Mouse (Mus musculus) MEL (cell line): ENCODE results near the gene Grk5. TPM values are rescaled to one million over a fixed set of nuclear protein-coding genes. Genes with fewer than 3 reads are reported as not detected.
A peak's percentile ranks its signal among the peaks of the same experiment; 100 is the strongest.

ENCODE experiments used
- DNase-seq: peaks from one replicate; pipeline ENCODE4 v3.0.0; 2011; ENCODE audit warnings: low read depth, low spot score
- H3K27ac ChIP-seq: 2 replicates; pipeline ENCODE4 v1.5.1; 2012; ENCODE audit warnings: low read depth, mild to moderate bottlenecking, control low read depth, low read length, moderate library complexity; ENCODE audit not compliant: control insufficient read depth
- H3K27me3 ChIP-seq, 2 experiments: fragments of 150-350 bp in 1 of 2; sonication (generic) in 1 of 2; 2 replicates each; pipeline ENCODE4 v1.6.1; 2012; ENCODE audit warnings: low read length in 2 of 2, mild to moderate bottlenecking in 2 of 2, improper control_type of control experiment in 1 of 2, moderate library complexity in 1 of 2; ENCODE audit not compliant: insufficient read depth in 2 of 2, control insufficient read depth in 1 of 2
- H3K36me3 ChIP-seq, 2 experiments: 2 replicates each; pipeline ENCODE4 v1.6.1; 2012 to 2014; ENCODE audit warnings: low read length in 2 of 2, improper control_type of control experiment in 1 of 2, inconsistent platforms in 1 of 2, mild to moderate bottlenecking in 1 of 2; ENCODE audit not compliant: insufficient read depth in 2 of 2, control insufficient read depth in 1 of 2
- H3K4me1 ChIP-seq, 2 experiments: fragments of 150-350 bp in 1 of 2; sonication (generic) in 1 of 2; 2 replicates each; pipeline ENCODE4 v1.6.1; 2012; ENCODE audit warnings: low read length in 2 of 2, improper control_type of control experiment in 1 of 2, mild to moderate bottlenecking in 1 of 2; ENCODE audit not compliant: insufficient read depth in 2 of 2, control insufficient read depth in 1 of 2
- H3K4me3 ChIP-seq, 2 experiments: fragments of 150-350 bp in 1 of 2; sonication (generic) in 1 of 2; 2 replicates each; pipeline ENCODE4 v1.5.1; 2012; ENCODE audit warnings: low read depth in 2 of 2, low read length in 2 of 2, mild to moderate bottlenecking in 2 of 2, moderate library complexity in 2 of 2, control low read depth in 1 of 2, improper control_type of control experiment in 1 of 2; ENCODE audit not compliant: control insufficient read depth in 1 of 2, insufficient read depth in 1 of 2
- H3K79me2 ChIP-seq: 2 replicates; pipeline ENCODE4 v1.6.1; 2012; ENCODE audit warnings: mild to moderate bottlenecking, low read length, moderate library complexity; ENCODE audit not compliant: control insufficient read depth, poor library complexity, insufficient read depth
- H3K9ac ChIP-seq: 2 replicates; pipeline ENCODE4 v1.6.1; 2012; ENCODE audit warnings: low read depth, mild to moderate bottlenecking, control low read depth, low read length, moderate library complexity; ENCODE audit not compliant: control insufficient read depth, poor library complexity, severe bottlenecking
- H3K9me3 ChIP-seq: fragments of 150-350 bp; sonication (generic); replicated peaks from 2 replicates; pipeline ENCODE4 v1.6.1; 2012; ENCODE audit warnings: mild to moderate bottlenecking, low read length, improper control_type of control experiment, moderate library complexity; ENCODE audit not compliant: insufficient read depth
- CHD2 ChIP-seq: IDR thresholded peaks from 2 replicates; pipeline ENCODE4 v1.6.1; 2011; ENCODE audit warnings: low read length, improper control_type of control experiment
- CTCF ChIP-seq, 3 experiments: IDR thresholded peaks in 2 of 3; conservative IDR thresholded peaks in 1 of 3; 2 replicates each; pipeline ENCODE4 v1.5.1; 2011 to 2012; ENCODE audit warnings: low read length in 3 of 3, low read depth in 2 of 3, mild to moderate bottlenecking in 2 of 3, improper control_type of control experiment in 1 of 3, inconsistent platforms in 1 of 3, mixed read lengths in 1 of 3, moderate library complexity in 1 of 3; ENCODE audit not compliant: control insufficient read depth in 1 of 3, insufficient read depth in 1 of 3, poor library complexity in 1 of 3, severe bottlenecking in 1 of 3
- EP300 ChIP-seq, 2 experiments: IDR thresholded peaks; 2 replicates each; pipeline ENCODE4 v1.6.1; 2011; ENCODE audit warnings: improper control_type of control experiment in 2 of 2, low read length in 2 of 2, low read depth in 1 of 2, mild to moderate bottlenecking in 1 of 2
- ETS1 ChIP-seq: IDR thresholded peaks from 2 replicates; pipeline ENCODE4 v1.6.1; 2012; ENCODE audit warnings: low read depth, mild to moderate bottlenecking, inconsistent platforms, low read length, improper control_type of control experiment, moderate library complexity
- GABPA ChIP-seq: IDR thresholded peaks from 2 replicates; pipeline ENCODE4 v1.6.1; 2012; ENCODE audit warnings: low read depth, mild to moderate bottlenecking, inconsistent platforms, low read length, improper control_type of control experiment, moderate library complexity
- GATA1 ChIP-seq: IDR thresholded peaks from 2 replicates; pipeline ENCODE4 v1.6.1; 2011; ENCODE audit warnings: low read depth, low read length, improper control_type of control experiment
- HCFC1 ChIP-seq: IDR thresholded peaks from 2 replicates; pipeline ENCODE4 v1.6.1; 2012; ENCODE audit warnings: low read depth, mild to moderate bottlenecking, inconsistent platforms, low read length, improper control_type of control experiment, moderate library complexity
- JUND ChIP-seq: IDR thresholded peaks from 2 replicates; pipeline ENCODE4 v1.6.1; 2011; ENCODE audit warnings: low read depth, mild to moderate bottlenecking, improper control_type of control experiment, low read length
- KAT2A ChIP-seq: conservative IDR thresholded peaks from 2 replicates; pipeline ENCODE4 v1.6.1; 2012; ENCODE audit warnings: low read depth, low read length, improper control_type of control experiment, inconsistent platforms
- MAFK ChIP-seq: IDR thresholded peaks from 2 replicates; pipeline ENCODE4 v1.6.1; 2011; ENCODE audit warnings: low read depth, mild to moderate bottlenecking, low read length, improper control_type of control experiment, borderline replicate concordance
- MAX ChIP-seq: IDR thresholded peaks from 2 replicates; pipeline ENCODE4 v1.6.1; 2011; ENCODE audit warnings: low read length, improper control_type of control experiment
- MEF2A ChIP-seq: IDR thresholded peaks from 2 replicates; pipeline ENCODE4 v1.6.1; 2014; ENCODE audit warnings: low read depth, mild to moderate bottlenecking, inconsistent platforms, low read length, improper control_type of control experiment; ENCODE audit not compliant: poor library complexity, insufficient replicate concordance, severe bottlenecking; ENCODE audit errors: extremely low read depth
- MXI1 ChIP-seq: IDR thresholded peaks from 2 replicates; pipeline ENCODE4 v1.6.1; 2011; ENCODE audit warnings: mild to moderate bottlenecking, low read depth, low read length, improper control_type of control experiment
- MYB ChIP-seq: IDR thresholded peaks from 2 replicates; pipeline ENCODE4 v1.6.1; 2011; ENCODE audit warnings: mild to moderate bottlenecking, low read depth, low read length, improper control_type of control experiment
- MYC ChIP-seq: IDR thresholded peaks from 2 replicates; pipeline ENCODE4 v1.6.1; 2011; ENCODE audit warnings: low read depth, mild to moderate bottlenecking, low read length, improper control_type of control experiment, moderate library complexity
- NRF1 ChIP-seq: IDR thresholded peaks from 2 replicates; pipeline ENCODE4 v1.6.1; 2014; ENCODE audit warnings: low read depth, mild to moderate bottlenecking, inconsistent platforms, low read length, improper control_type of control experiment, moderate library complexity; ENCODE audit not compliant: poor library complexity, insufficient read depth, severe bottlenecking
- POLR2AphosphoS2 ChIP-seq: IDR thresholded peaks from 2 replicates; pipeline ENCODE4 v1.6.1; 2011; ENCODE audit warnings: low read length, improper control_type of control experiment
- POLR2AphosphoS5 ChIP-seq: IDR thresholded peaks from 2 replicates; pipeline ENCODE4 v1.6.1; 2012; ENCODE audit warnings: low read depth, borderline replicate concordance, mild to moderate bottlenecking, inconsistent platforms, low read length, moderate library complexity, mixed read lengths
- RAD21 ChIP-seq: IDR thresholded peaks from 2 replicates; pipeline ENCODE4 v1.6.1; 2011; ENCODE audit warnings: mild to moderate bottlenecking, low read depth, low read length, improper control_type of control experiment
- RCOR1 ChIP-seq: IDR thresholded peaks from 2 replicates; pipeline ENCODE4 v1.6.1; 2012; ENCODE audit warnings: low read depth, mild to moderate bottlenecking, inconsistent platforms, low read length, improper control_type of control experiment
- SIN3A ChIP-seq: IDR thresholded peaks from 2 replicates; pipeline ENCODE4 v1.6.1; 2012; ENCODE audit warnings: low read length, improper control_type of control experiment, inconsistent platforms
- TAL1 ChIP-seq: IDR thresholded peaks from 2 replicates; pipeline ENCODE4 v1.6.1; 2012; ENCODE audit warnings: mild to moderate bottlenecking, inconsistent platforms, low read length, moderate library complexity, mixed read lengths
- TCF12 ChIP-seq: IDR thresholded peaks from 2 replicates; pipeline ENCODE4 v1.6.1; 2014; ENCODE audit warnings: low read depth, mild to moderate bottlenecking, inconsistent platforms, low read length, improper control_type of control experiment, moderate library complexity
- UBTF ChIP-seq: IDR thresholded peaks from 2 replicates; pipeline ENCODE4 v1.6.1; 2012; ENCODE audit warnings: low read depth, mild to moderate bottlenecking, inconsistent platforms, low read length, improper control_type of control experiment, moderate library complexity, borderline replicate concordance; ENCODE audit not compliant: insufficient read depth
- USF2 ChIP-seq, 2 experiments: IDR thresholded peaks; 2 replicates each; pipeline ENCODE4 v1.6.1; 2011 to 2012; ENCODE audit warnings: improper control_type of control experiment in 2 of 2, low read length in 2 of 2, borderline replicate concordance in 1 of 2, inconsistent platforms in 1 of 2, low read depth in 1 of 2, mild to moderate bottlenecking in 1 of 2; ENCODE audit not compliant: insufficient read depth in 1 of 2
- ZC3H11A ChIP-seq: IDR thresholded peaks from 2 replicates; pipeline ENCODE4 v1.6.1; 2012; ENCODE audit warnings: low read depth, mild to moderate bottlenecking, inconsistent platforms, low read length, improper control_type of control experiment
- ZKSCAN1 ChIP-seq: IDR thresholded peaks from 2 replicates; pipeline ENCODE4 v1.6.1; 2012; ENCODE audit warnings: low read depth, mild to moderate bottlenecking, inconsistent platforms, low read length, improper control_type of control experiment, moderate library complexity
- ZNF384 ChIP-seq: IDR thresholded peaks from 2 replicates; pipeline ENCODE4 v1.6.1; 2012; ENCODE audit warnings: low read depth, mild to moderate bottlenecking, inconsistent platforms, low read length, improper control_type of control experiment
- polyA plus RNA-seq, 2 experiments: library from polyadenylated mRNA; stranded (reverse) in 1 of 2; unstranded in 1 of 2; fragments of >175 nt in 1 of 2; fragments of >200 nt in 1 of 2; gene quantifications; 2 replicates each; pipeline versions ENCODE4 v1.2.1 to v1.2.4; 2012; ENCODE audit warnings: low replicate concordance in 2 of 2, low read depth in 1 of 2; ENCODE audit not compliant: insufficient read length in 2 of 2, insufficient read depth in 1 of 2, missing spikeins in 1 of 2
- total RNA-seq: library from RNA; depleted of rRNA; stranded (reverse); fragments of 300-350 nt; gene quantifications from 2 replicates; pipeline ENCODE4 v1.2.3, GENCODE M21; 2012

Grk5 gene
- total and polyA plus RNA-seq, 3 experiments = 4.2 to 8.1 TPM; not detected in 1

- TF ChIP-seq JUND = no peak
These were observed 92.3 kb downstream of the Grk5 start (continued) for GRCm38 (mm10) chr19:60981894-60982293.

- Histone ChIP-seq H3K79me2 (no peaks in the 10 kb centered on the region), H3K27ac (no peak overlapping the region), H3K9me3 (no peaks in the 10 kb centered on the region), H3K4me1 (peaks cover 2 to 6% of the 10 kb centered on the region in 2 experiments; a peak in 3 of 4 replicates), H3K4me3 (no peak overlapping the region), H3K9ac (no peak overlapping the region), H3K27me3 (no peaks in the 10 kb centered on the region), H3K36me3 (peaks cover 0 to 6% of the 10 kb centered on the region in 2 experiments; a peak in 2 of 4 replicates)
- DNase-seq = no peak
- TF ChIP-seq RCOR1 = no peak
- TF ChIP-seq MAX = no peak
- no peak for TF ChIP-seq MAFK
- no peak for TF ChIP-seq MEF2A
- TF ChIP-seq TAL1 = no peak
- no peak for TF ChIP-seq POLR2AphosphoS5
- no peak for TF ChIP-seq CHD2
- no peak for TF ChIP-seq ZKSCAN1
- no peak for TF ChIP-seq RAD21
- TF ChIP-seq KAT2A = no peak
- TF ChIP-seq ETS1 = no peak
- no peak for TF ChIP-seq ZC3H11A
These were observed 100.2 kb downstream of the Grk5 start for GRCm38 (mm10) chr19:60989766-60990165.

- no peak overlapping the region for H3K4me3 ChIP-seq
- H3K79me2 ChIP-seq = no peaks in the 10 kb centered on the region
- no peak overlapping the region for H3K9ac ChIP-seq
- peaks cover 2 to 6% of the 10 kb centered on the region in 2 experiments; a peak in 3 of 4 replicates for H3K4me1 ChIP-seq
- H3K27ac ChIP-seq = no peak overlapping the region
- peaks cover 0 to 6% of the 10 kb centered on the region in 2 experiments; a peak in 2 of 4 replicates for H3K36me3 ChIP-seq
- no peaks in the 10 kb centered on the region for H3K9me3 ChIP-seq
- peak; percentile 59 for DNase-seq
- no peaks in the 10 kb centered on the region for H3K27me3 ChIP-seq
- TF ChIP-seq EP300 (IDR thresholded peaks at IDR 0.05; ENCODE audit: low read depth in 1 of 2, low read length in 2 of 2) (peak; percentile 75 to 84), SIN3A (0 out of 2 replicates have a peak, but pooled peaks have one; percentile 34), NRF1 (no peak), ZKSCAN1 (no peak), ETS1 (peak; percentile 90), MXI1 (no peak), TCF12 (peak; percentile 89), UBTF (no peak), MYC (no peak), MEF2A (peak; percentile 21; the same call in 1 of the 2 replicates), RCOR1 (0 out of 2 replicates have a peak, but pooled peaks have one; percentile 49), POLR2AphosphoS5 (no peak), MAFK (no peak), GATA1 (peak; percentile 78), HCFC1 (no peak), ZNF384 (peak; percentile 7; the same call in 1 of the 2 replicates), USF2 (IDR thresholded peaks at IDR 0.05; ENCODE audit: borderline replicate concordance in 1 of 2, insufficient read depth in 1 of 2, low read depth in 1 of 2, low read length in 2 of 2) (no peak), RAD21 (no peak), CHD2 (no peak), MYB (no peak), POLR2AphosphoS2 (no peak), GABPA (no peak), MAX (no peak), CTCF (IDR thresholded peaks at IDR 0.05 in 2 of 3, conservative IDR thresholded peaks at IDR 0.05 in 1 of 3; ENCODE audit: control insufficient read depth in 1 of 3, insufficient read depth in 1 of 3, low read depth in 2 of 3, low read length in 3 of 3, poor library complexity in 1 of 3, severe bottlenecking in 1 of 3) (no peak)
These were observed 104.7 kb downstream of the Grk5 start for GRCm38 (mm10) chr19:60994214-60994613.
